Mouse (Mus musculus): Measurements from ENCODE around the gene Phf20. TPM values are rescaled to one million over a fixed set of nuclear protein-coding genes. Genes with fewer than 3 reads are reported as not detected.
A peak's percentile ranks its signal among the peaks of the same experiment; 100 is the strongest.
"Not testable (repeated sequence)": the region's sequence is repeated elsewhere in the genome, so short reads cannot be mapped to it uniquely, and the experiment has no call there.

Gene Phf20
- polyA plus RNA-seq, 1 experiment from 2014 or later = 16.5 TPM

GRCm38 (mm10) chr2:156201486-156201885, 5.2 kb downstream of the Phf20 start:
- 57% methylated on average over 4 of the region's 4 CpGs for WGBS (ENCODE audit: insufficient replicate concordance)
- no peak for ATAC-seq (ENCODE audit: low read depth)

GRCm38 (mm10) chr2:156202848-156203437, 6.7 kb downstream of the Phf20 start:
- Histone ChIP-seq H3K27me3 (no peaks in the 10 kb centered on the region), H3K9ac (peak overlapping the region; percentile 3; the same call in 1 of the 2 replicates), H3K36me3 (peaks cover 34% of the 10 kb centered on the region), H3K4me3 (replicated peaks) (no peak overlapping the region), H3K4me1 (replicated peaks) (peaks cover 30% of the 10 kb centered on the region), H3K9me3 (replicated peaks) (no peaks in the 10 kb centered on the region), H3K27ac (peak overlapping the region; percentile 36; the same call in 1 of the 2 replicates), H3K4me2 (no peak overlapping the region)
- WGBS (ENCODE audit: insufficient replicate concordance) = 77% methylated on average over 3 of the region's 3 CpGs
- ATAC-seq (ENCODE audit: low read depth) (no peak), DNase-seq (no peak)

More at GRCm38 (mm10) chr2:156201486-156201885, 5.2 kb downstream of the Phf20 start:
- Histone ChIP-seq H3K4me3 (replicated peaks) (no peak overlapping the region), H3K9me3 (replicated peaks) (no peaks in the 10 kb centered on the region), H3K27me3 (no peaks in the 10 kb centered on the region), H3K36me3 (peaks cover 34% of the 10 kb centered on the region), H3K4me2 (no peak overlapping the region), H3K9ac (no peak overlapping the region), H3K27ac (no peak overlapping the region), H3K4me1 (replicated peaks) (peaks cover 41% of the 10 kb centered on the region)
- no peak for DNase-seq

GRCm38 (mm10) chr2:156203917-156204316, 7.7 kb downstream of the Phf20 start:
- peaks cover 34% of the 10 kb centered on the region for H3K36me3 ChIP-seq
- ATAC-seq (ENCODE audit: low read depth) = no peak
- no peaks in the 10 kb centered on the region for H3K9me3 ChIP-seq (replicated peaks)
- H3K4me3 ChIP-seq (replicated peaks) = no peak overlapping the region
- H3K4me1 ChIP-seq (replicated peaks) = peaks cover 20% of the 10 kb centered on the region
- no peak overlapping the region for H3K27ac ChIP-seq
- H3K9ac ChIP-seq = no peak overlapping the region
- no peak for DNase-seq
- WGBS (ENCODE audit: insufficient replicate concordance) = 76% methylated on average over 6 of the region's 6 CpGs
- H3K27me3 ChIP-seq = no peaks in the 10 kb centered on the region
- no peak overlapping the region for H3K4me2 ChIP-seq

GRCm38 (mm10) chr2:156217786-156218185, 21.5 kb downstream of the Phf20 start:
- Histone ChIP-seq H3K4me3 (replicated peaks) (no peak overlapping the region), H3K27ac (no peak overlapping the region), H3K36me3 (peaks cover 9% of the 10 kb centered on the region; the same call in 1 of the 2 replicates), H3K4me2 (no peak overlapping the region), H3K27me3 (no peaks in the 10 kb centered on the region), H3K4me1 (replicated peaks) (no peaks in the 10 kb centered on the region), H3K9ac (no peak overlapping the region), H3K9me3 (replicated peaks) (no peaks in the 10 kb centered on the region)
- DNase-seq (no peak), ATAC-seq (ENCODE audit: low read depth) (no peak)
- 72% methylated on average over 1 of the region's 1 CpGs for WGBS (ENCODE audit: insufficient replicate concordance)

- no peak for DNase-seq
These were observed 25.8 kb downstream of the Phf20 start for GRCm38 (mm10) chr2:156222100-156222499.

GRCm38 (mm10) chr2:156224043-156224442, 27.8 kb downstream of the Phf20 start:
- no peak for ATAC-seq (ENCODE audit: low read depth)
- peaks cover 12% of the 10 kb centered on the region for H3K4me1 ChIP-seq (replicated peaks)
- 25% methylated on average over 5 of the region's 5 CpGs for WGBS (ENCODE audit: insufficient replicate concordance)
- DNase-seq = no peak
- no peak overlapping the region for H3K4me2 ChIP-seq
- H3K9me3 ChIP-seq (replicated peaks) = no peaks in the 10 kb centered on the region
- H3K27me3 ChIP-seq = no peaks in the 10 kb centered on the region
- H3K9ac ChIP-seq = no peak overlapping the region
- H3K4me3 ChIP-seq (replicated peaks) = no peak overlapping the region
- peaks cover 14% of the 10 kb centered on the region for H3K36me3 ChIP-seq
- H3K27ac ChIP-seq = no peak overlapping the region

More at GRCm38 (mm10) chr2:156222100-156222499, 25.8 kb downstream of the Phf20 start:
- Histone ChIP-seq H3K9ac (no peak overlapping the region), H3K4me2 (no peak overlapping the region), H3K9me3 (replicated peaks) (no peaks in the 10 kb centered on the region), H3K36me3 (peaks cover 11% of the 10 kb centered on the region), H3K4me1 (replicated peaks) (peaks cover 12% of the 10 kb centered on the region), H3K4me3 (replicated peaks) (no peak overlapping the region), H3K27me3 (no peaks in the 10 kb centered on the region), H3K27ac (no peak overlapping the region)
- ATAC-seq (ENCODE audit: low read depth) = no peak

- Histone ChIP-seq H3K27ac (no peak overlapping the region), H3K4me1 (replicated peaks) (peaks cover 12% of the 10 kb centered on the region), H3K36me3 (peaks cover 24% of the 10 kb centered on the region), H3K9me3 (replicated peaks) (no peaks in the 10 kb centered on the region), H3K4me3 (replicated peaks) (no peak overlapping the region), H3K27me3 (no peaks in the 10 kb centered on the region), H3K4me2 (no peak overlapping the region), H3K9ac (no peak overlapping the region)
- 90% methylated on average over 1 of the region's 1 CpGs for WGBS (ENCODE audit: insufficient replicate concordance)
- DNase-seq (no peak), ATAC-seq (ENCODE audit: low read depth) (no peak)
These were observed 31.4 kb downstream of the Phf20 start for GRCm38 (mm10) chr2:156227689-156228088.

- H3K9ac ChIP-seq = no peak overlapping the region
These were observed 32.9 kb downstream of the Phf20 start for GRCm38 (mm10) chr2:156229171-156229570.

GRCm38 (mm10) chr2:156231340-156231739, 35.1 kb downstream of the Phf20 start:
- Histone ChIP-seq H3K4me3 (replicated peaks) (no peak overlapping the region), H3K27ac (no peak overlapping the region), H3K36me3 (peaks cover 23% of the 10 kb centered on the region), H3K9me3 (replicated peaks) (no peaks in the 10 kb centered on the region), H3K4me1 (replicated peaks) (no peaks in the 10 kb centered on the region), H3K27me3 (no peaks in the 10 kb centered on the region), H3K9ac (no peak overlapping the region), H3K4me2 (no peak overlapping the region)
- ATAC-seq (ENCODE audit: low read depth) (no peak), DNase-seq (no peak)

More at GRCm38 (mm10) chr2:156229171-156229570, 32.9 kb downstream of the Phf20 start:
- H3K4me1 ChIP-seq (replicated peaks) = peaks cover 2% of the 10 kb centered on the region
- no peak for ATAC-seq (ENCODE audit: low read depth)
- H3K4me2 ChIP-seq = no peak overlapping the region
- H3K9me3 ChIP-seq (replicated peaks) = no peaks in the 10 kb centered on the region
- H3K36me3 ChIP-seq = peaks cover 24% of the 10 kb centered on the region
- no peaks in the 10 kb centered on the region for H3K27me3 ChIP-seq
- DNase-seq = no peak
- H3K27ac ChIP-seq = no peak overlapping the region
- 77% methylated on average over 1 of the region's 1 CpGs for WGBS (ENCODE audit: insufficient replicate concordance)
- no peak overlapping the region for H3K4me3 ChIP-seq (replicated peaks)

GRCm38 (mm10) chr2:156233275-156233948, 37.1 kb downstream of the Phf20 start:
- DNase-seq (no peak), ATAC-seq (ENCODE audit: low read depth) (no peak)
- Histone ChIP-seq H3K9ac (no peak overlapping the region), H3K27ac (no peak overlapping the region), H3K27me3 (no peaks in the 10 kb centered on the region), H3K4me3 (replicated peaks) (no peak overlapping the region), H3K9me3 (replicated peaks) (no peaks in the 10 kb centered on the region), H3K36me3 (peaks cover 19% of the 10 kb centered on the region), H3K4me2 (no peak overlapping the region), H3K4me1 (replicated peaks) (no peaks in the 10 kb centered on the region)
- 76% methylated on average over 3 of the region's 3 CpGs for WGBS (ENCODE audit: insufficient replicate concordance)

GRCm38 (mm10) chr2:156234016-156234415, 37.8 kb downstream of the Phf20 start:
- not testable (repeated sequence) for H3K27ac ChIP-seq; H3K4me3 ChIP-seq (replicated peaks); H3K9me3 ChIP-seq (replicated peaks); DNase-seq; ATAC-seq (ENCODE audit: low read depth); H3K9ac ChIP-seq; H3K27me3 ChIP-seq; H3K4me2 ChIP-seq; H3K4me1 ChIP-seq (replicated peaks)
- 61% methylated on average over 2 of the region's 2 CpGs for WGBS (ENCODE audit: insufficient replicate concordance)
- H3K36me3 ChIP-seq = peaks cover 16% of the 10 kb centered on the region

GRCm38 (mm10) chr2:156235847-156236246, 39.6 kb downstream of the Phf20 start:
- H3K9me3 ChIP-seq (replicated peaks) = no peaks in the 10 kb centered on the region
- H3K27me3 ChIP-seq = no peaks in the 10 kb centered on the region
- DNase-seq (no peak), ATAC-seq (ENCODE audit: low read depth) (no peak)
- 88% methylated on average over 4 of the region's 4 CpGs for WGBS (ENCODE audit: insufficient replicate concordance)
- H3K4me3 ChIP-seq (replicated peaks) = no peak overlapping the region
- H3K4me2 ChIP-seq = no peak overlapping the region
- H3K9ac ChIP-seq = no peak overlapping the region
- H3K36me3 ChIP-seq = peaks cover 17% of the 10 kb centered on the region
- no peak overlapping the region for H3K27ac ChIP-seq
- H3K4me1 ChIP-seq (replicated peaks) = no peaks in the 10 kb centered on the region

All from liver, embryonic 13.5 days (tissue).